Mouse (Mus musculus) brain, embryonic 14.5 days (tissue): ENCODE data around the gene Fcf1.
A peak's percentile ranks its signal among the peaks of the same experiment; 100 is the strongest.

Experiments
- CTCF ChIP-seq: fragments of 200-500 bp; IDR thresholded peaks from 2 replicates; pipeline ENCODE4 v1.5.1; 2012; ENCODE audit warnings: inconsistent platforms, mild to moderate bottlenecking, moderate library complexity, borderline replicate concordance; ENCODE audit not compliant: insufficient read depth, insufficient read length; ENCODE audit errors: extremely low read depth
- POLR2A ChIP-seq: fragments of 200-500 bp; IDR thresholded peaks from 2 replicates; pipeline ENCODE4 v1.6.1; 2012; ENCODE audit warnings: mild to moderate bottlenecking, inconsistent platforms, borderline replicate concordance; ENCODE audit not compliant: poor library complexity, insufficient read depth, insufficient read length, severe bottlenecking; ENCODE audit errors: extremely low read depth

DNA sequence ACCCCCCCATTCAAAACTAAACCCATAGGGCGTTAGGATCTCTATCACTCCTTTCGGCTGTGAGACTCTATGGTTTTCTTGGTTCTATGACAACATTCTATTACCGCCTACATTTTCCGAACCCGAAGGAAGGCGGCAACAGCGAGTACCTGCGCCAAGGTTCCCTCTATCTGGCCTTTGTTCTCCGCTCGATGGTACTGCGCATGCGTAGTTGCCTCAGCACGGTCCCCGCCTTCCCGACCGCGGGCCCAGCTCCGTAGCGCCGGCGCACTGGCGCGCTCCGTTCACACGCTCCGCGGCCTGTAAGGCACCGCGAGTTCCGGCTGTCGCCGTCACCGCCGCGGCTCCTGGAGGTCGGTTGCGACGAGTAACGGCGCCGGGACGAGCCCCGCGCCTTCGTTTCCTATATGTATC, 25.4 kb downstream of the Fcf1 start, which contains the start of gene Ylpm1:
- TF ChIP-seq POLR2A, result peak; percentile 98
- TF ChIP-seq CTCF, result peak; percentile 53
